Mouse (Mus musculus): ENCODE measurements around the gene Nop16. TPM values are rescaled to one million over a fixed set of nuclear protein-coding genes. Genes with fewer than 3 reads are reported as not detected.

Gene Nop16
- polyA plus RNA-seq, 1 experiment: not detected

- no peak overlapping the region for H3K4me3 ChIP-seq (ENCODE audit: insufficient read depth, low read depth, low read length)
- whole genome bisulfite sequencing: 78% methylated on average over 3 of the region's 3 CpGs
- no peak overlapping the region for H3K27ac ChIP-seq (ENCODE audit: insufficient read depth, low read depth, low read length)
- TF ChIP-seq POLR2A (IDR thresholded peaks at IDR 0.05; ENCODE audit: insufficient read depth, low read depth, low read length): no peak
- TF ChIP-seq CTCF (IDR thresholded peaks at IDR 0.05; ENCODE audit: insufficient read depth, low read depth, low read length): no peak
- no peaks in the 10 kb centered on the region; the same call in 1 of the 2 replicates for H3K4me1 ChIP-seq (ENCODE audit: control insufficient read depth, insufficient read depth, low read length)
Measured at GRCm38 (mm10) chr13:54556796-54557195, 33.1 kb downstream of the Nop16 start.

DNA sequence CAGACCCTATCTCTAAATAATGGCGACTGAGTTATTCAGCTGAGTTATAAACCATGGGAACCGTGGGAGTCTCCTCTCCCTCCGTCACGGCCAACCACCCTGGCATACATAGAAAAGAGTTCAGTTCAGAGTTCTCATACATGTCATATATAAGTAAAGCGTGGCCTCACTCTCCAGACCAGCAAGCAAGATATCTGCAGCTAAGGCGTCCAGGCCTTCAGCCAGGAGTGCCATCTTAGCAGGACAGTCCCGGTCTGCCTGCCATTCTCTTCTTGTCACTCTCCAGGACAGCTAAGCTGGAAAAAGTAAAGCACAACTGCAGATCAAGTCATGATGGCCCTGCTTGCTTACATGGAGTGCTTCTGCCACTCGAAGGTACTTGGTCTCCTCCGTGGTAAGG, 33.7 kb downstream of the Nop16 start:
- WGBS: 90% methylated on average over 9 of the region's 9 CpGs
- H3K27ac ChIP-seq (ENCODE audit: insufficient read depth, low read depth, low read length): no peak overlapping the region
- H3K4me3 ChIP-seq (ENCODE audit: insufficient read depth, low read depth, low read length): no peak overlapping the region
- no peak for TF ChIP-seq CTCF (IDR thresholded peaks at IDR 0.05; ENCODE audit: insufficient read depth, low read depth, low read length)
- H3K4me1 ChIP-seq (ENCODE audit: control insufficient read depth, insufficient read depth, low read length): no peaks in the 10 kb centered on the region; the same call in 1 of the 2 replicates

DNA sequence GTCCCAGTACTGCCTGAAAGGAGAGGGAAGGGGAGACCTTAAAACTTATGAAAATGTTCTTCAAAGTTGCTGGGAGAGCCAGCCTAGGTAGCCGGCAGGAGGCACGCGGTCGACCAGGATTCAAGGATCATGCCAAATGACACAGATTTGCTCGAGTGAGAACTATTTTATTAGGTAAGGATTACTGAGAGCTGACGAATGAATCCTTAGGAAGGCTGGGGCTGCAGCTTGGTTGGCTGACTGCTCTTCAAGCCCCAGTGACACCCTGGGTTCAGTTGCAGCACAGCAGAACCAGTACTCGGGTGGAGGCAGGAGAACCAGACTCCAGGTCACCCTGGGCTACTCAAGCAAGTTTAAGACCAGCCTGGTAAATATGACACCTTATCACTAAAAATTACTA, 41.9 kb downstream of the Nop16 start:
- no peaks in the 10 kb centered on the region for H3K4me1 ChIP-seq (ENCODE audit: control insufficient read depth, insufficient read depth, low read length)
- 87% methylated on average over 7 of the region's 7 CpGs for WGBS

More for the DNA sequence above, 41.9 kb downstream of the Nop16 start:
- H3K27ac ChIP-seq (ENCODE audit: insufficient read depth, low read depth, low read length): no peak overlapping the region
- TF ChIP-seq POLR2A (IDR thresholded peaks at IDR 0.05; ENCODE audit: insufficient read depth, low read depth, low read length) (no peak), CTCF (IDR thresholded peaks at IDR 0.05; ENCODE audit: insufficient read depth, low read depth, low read length) (no peak)
- H3K4me3 ChIP-seq (ENCODE audit: insufficient read depth, low read depth, low read length): no peak overlapping the region

Other genes with a start within 250 kb of the Nop16 start
- not detected in 2 replicates for gene Cplx2, start 218.7 kb downstream of the Nop16 start, polyA plus RNA-seq (2012; ENCODE audit: insufficient read depth, insufficient read length, low replicate concordance, missing spikeins)
- gene Thoc3, start 121.2 kb downstream of the Nop16 start, polyA plus RNA-seq (2012; ENCODE audit: insufficient read depth, insufficient read length, low replicate concordance, missing spikeins): not detected in 2 replicates
- not detected in 2 replicates for gene Simc1, start 86.3 kb downstream of the Nop16 start, polyA plus RNA-seq (2012; ENCODE audit: insufficient read depth, insufficient read length, low replicate concordance, missing spikeins)
- not detected in 2 replicates for gene 4833439L19Rik, start 24.7 kb downstream of the Nop16 start, polyA plus RNA-seq (2012; ENCODE audit: insufficient read depth, insufficient read length, low replicate concordance, missing spikeins)
- gene Arl10, start 15.1 kb downstream of the Nop16 start, polyA plus RNA-seq (2012; ENCODE audit: insufficient read depth, insufficient read length, low replicate concordance, missing spikeins): not detected in 2 replicates
- not detected in 2 replicates for gene Higd2a, start 117 bp upstream of the Nop16 start, polyA plus RNA-seq (2012; ENCODE audit: insufficient read depth, insufficient read length, low replicate concordance, missing spikeins)
- not detected in 2 replicates for gene Cltb, start 21.3 kb upstream of the Nop16 start, polyA plus RNA-seq (2012; ENCODE audit: insufficient read depth, insufficient read length, low replicate concordance, missing spikeins)
- gene Faf2, start 31.7 kb upstream of the Nop16 start, polyA plus RNA-seq (2012; ENCODE audit: insufficient read depth, insufficient read length, low replicate concordance, missing spikeins): not detected in 2 replicates
- gene Rnf44, start 103.8 kb upstream of the Nop16 start, polyA plus RNA-seq (2012; ENCODE audit: insufficient read depth, insufficient read length, low replicate concordance, missing spikeins): not detected in 2 replicates
- gene Cdhr2, start 111.4 kb upstream of the Nop16 start, polyA plus RNA-seq (2012; ENCODE audit: insufficient read depth, insufficient read length, low replicate concordance, missing spikeins): not detected in 2 replicates
- gene Gprin1, start 159.8 kb upstream of the Nop16 start, polyA plus RNA-seq (2012; ENCODE audit: insufficient read depth, insufficient read length, low replicate concordance, missing spikeins): not detected in 2 replicates
- not detected in 2 replicates for gene Sncb, start 176.5 kb upstream of the Nop16 start, polyA plus RNA-seq (2012; ENCODE audit: insufficient read depth, insufficient read length, low replicate concordance, missing spikeins)
- not detected in 2 replicates for gene Eif4e1b, start 193.9 kb upstream of the Nop16 start, polyA plus RNA-seq (2012; ENCODE audit: insufficient read depth, insufficient read length, low replicate concordance, missing spikeins)
- not detected in 2 replicates for gene Tspan17, start 199.3 kb upstream of the Nop16 start, polyA plus RNA-seq (2012; ENCODE audit: insufficient read depth, insufficient read length, low replicate concordance, missing spikeins)

Data from olfactory bulb, adult 2 months (tissue).